Mouse (Mus musculus) thymus, postnatal 25 days (tissue): ENCODE measurements around the gene Ick.
"Not testable (repeated sequence)": the region's sequence is repeated elsewhere in the genome, so short reads cannot be mapped to it uniquely, and the experiment has no call there.

Source experiments
- DNase-seq: peaks from one replicate; pipeline ENCODE4 v3.0.0; 2022

The Ick gene

DNA sequence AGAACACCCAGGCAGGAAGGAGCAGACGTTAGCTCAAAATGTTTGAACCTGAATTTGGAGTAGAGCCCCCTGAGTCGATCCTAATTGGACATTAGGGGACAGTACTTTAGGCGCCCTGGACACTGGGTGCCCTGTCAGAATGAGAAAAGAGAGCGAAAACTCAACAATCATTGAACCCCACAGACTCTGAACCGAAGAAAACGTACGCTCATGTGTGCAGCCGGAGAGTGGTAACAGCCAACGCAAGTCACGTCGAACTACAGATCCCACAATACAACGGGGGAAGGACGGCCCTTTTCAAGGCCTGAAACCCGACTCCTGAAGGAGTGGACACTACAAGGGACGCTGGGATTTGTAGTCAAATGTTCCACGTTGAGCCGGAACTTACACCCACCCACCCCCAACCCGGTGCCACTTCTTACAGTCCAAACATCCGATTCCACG is at the start of gene Ick, which contains the start of gene Fbxo9:
Gene Ick (plus strand): TSS at position 397 of the 444 bp plus-strand sequence.
Gene Fbxo9 (minus strand): TSS at position 270 of the 444 bp plus-strand sequence.
- peak; percentile 86 for DNase-seq

DNA sequence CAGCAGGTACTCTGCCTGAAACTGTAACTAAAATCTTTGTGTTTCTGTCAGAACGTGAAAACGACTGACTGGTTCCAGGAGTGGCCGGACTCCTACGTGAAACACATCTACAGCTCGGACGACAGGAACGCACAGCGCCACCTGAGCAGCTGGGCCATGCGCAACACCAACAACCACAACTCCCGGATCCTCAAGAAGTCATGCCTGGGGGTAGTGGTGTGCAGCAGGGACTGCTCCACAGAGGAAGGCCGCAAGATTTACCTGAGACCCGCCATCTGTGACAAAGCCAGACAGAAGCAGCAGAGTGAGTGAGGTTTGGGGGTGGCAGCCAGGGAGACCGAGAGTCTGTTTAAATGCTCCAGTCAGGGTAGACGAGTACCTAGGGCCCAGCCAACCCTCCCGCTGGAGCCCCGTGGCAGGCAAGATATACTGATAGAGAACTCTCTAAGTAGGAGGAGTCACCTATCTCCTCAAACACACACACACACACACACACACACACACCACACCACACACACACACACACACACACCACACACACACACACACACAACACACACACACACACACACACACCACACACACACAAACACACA is 49.4 kb upstream of the Ick start:
- no peak for DNase-seq

DNA sequence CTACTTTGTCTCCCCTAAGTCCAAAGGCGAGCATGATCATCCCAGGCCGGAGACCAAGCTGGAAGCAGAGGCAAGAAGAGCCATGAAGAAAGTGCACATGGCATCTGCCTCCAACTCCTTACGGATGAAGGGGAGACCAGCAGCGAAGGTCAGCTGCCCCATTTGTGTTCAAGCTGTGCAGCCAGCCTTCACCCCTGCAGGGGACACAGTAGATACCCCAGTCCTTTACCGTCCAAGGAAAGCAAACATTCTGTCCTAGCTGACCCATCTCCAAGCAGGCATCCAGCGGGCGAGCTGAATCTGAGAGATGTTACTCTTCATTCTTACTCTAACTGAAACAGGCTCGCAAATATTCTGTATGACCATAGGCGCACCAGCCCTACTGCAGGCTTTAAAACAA is 46.6 kb upstream of the Ick start:
- DNase-seq: no peak

DNA sequence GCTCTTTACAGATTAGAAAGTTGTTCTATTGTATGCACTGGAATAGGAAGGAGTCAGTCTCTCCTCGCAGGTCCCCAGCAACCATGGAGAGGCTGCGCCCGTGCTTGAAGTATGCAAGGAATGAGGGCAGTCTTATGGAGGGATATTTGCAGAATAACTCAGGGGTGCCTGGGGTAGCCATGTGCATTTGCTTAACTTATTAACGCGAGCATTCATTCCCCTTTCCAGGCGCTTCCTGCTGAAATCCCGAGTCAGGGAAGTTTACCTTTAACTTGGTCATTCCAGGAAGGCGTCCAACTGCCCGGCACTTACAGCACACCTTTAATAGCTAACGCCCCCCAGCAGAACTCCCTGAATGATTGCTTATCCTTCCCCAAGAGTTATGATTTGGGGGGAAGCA is 44.9 kb upstream of the Ick start:
- DNase-seq: no peak

DNA sequence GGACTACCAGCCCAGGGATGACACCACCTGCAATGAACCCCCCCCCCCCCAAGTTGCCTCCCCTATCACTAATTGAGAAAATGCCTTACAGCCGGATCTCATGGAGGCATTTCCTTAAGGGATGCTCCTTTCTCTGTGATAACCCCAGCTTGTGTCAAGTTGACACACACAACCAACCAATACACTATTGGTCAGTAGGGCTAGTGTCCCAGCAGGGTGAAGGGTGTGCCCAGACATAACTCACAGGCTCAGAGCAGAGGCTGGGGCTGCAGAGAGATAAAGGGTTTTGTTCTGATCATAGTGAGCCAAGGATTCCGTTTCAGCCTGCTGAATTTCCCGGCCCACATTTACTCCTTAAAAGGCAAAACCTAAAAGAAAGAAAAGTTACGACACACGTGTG is 38.5 kb upstream of the Ick start:
- DNase-seq: no peak

DNA sequence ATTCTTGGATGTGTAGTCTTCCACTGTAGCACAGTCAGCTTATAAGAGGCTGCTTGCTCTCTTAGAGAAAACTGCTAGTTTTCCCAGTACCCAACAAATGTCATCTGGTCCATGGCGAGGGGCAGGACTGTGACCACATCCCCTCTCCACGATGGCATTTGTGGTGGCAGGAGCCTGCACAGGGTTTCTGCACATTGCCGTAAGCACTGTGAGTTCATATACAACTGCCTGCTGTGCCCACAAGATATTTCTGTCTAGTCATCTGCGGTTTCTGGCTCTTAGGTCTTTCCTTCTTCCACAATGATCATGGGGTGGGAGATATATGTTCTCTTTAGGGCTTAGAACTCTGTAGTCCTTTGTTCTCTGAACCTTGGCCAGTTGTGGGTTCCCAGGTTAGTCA is 37.4 kb upstream of the Ick start:
- no peak for DNase-seq

DNA sequence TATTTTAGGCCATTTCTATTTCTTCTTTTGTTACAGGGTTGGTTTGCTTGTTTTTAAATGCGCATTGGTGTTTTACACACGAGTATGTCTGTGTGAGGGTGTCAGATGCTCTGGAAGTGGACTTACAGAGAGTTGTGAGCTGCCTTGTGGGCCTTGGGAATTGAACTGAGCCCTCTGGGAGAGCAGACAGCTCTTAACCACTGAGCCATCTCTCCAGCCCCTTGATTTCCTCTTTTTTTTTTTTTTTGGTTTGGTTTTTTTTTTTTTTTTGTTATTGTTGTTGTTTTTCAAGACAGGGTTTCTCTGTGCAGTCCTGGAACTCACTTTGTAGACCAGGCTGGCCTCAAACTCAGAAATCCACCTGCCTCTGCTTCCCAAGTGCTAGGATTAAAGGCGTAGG is 35.7 kb upstream of the Ick start:
- not testable (repeated sequence) for DNase-seq

DNA sequence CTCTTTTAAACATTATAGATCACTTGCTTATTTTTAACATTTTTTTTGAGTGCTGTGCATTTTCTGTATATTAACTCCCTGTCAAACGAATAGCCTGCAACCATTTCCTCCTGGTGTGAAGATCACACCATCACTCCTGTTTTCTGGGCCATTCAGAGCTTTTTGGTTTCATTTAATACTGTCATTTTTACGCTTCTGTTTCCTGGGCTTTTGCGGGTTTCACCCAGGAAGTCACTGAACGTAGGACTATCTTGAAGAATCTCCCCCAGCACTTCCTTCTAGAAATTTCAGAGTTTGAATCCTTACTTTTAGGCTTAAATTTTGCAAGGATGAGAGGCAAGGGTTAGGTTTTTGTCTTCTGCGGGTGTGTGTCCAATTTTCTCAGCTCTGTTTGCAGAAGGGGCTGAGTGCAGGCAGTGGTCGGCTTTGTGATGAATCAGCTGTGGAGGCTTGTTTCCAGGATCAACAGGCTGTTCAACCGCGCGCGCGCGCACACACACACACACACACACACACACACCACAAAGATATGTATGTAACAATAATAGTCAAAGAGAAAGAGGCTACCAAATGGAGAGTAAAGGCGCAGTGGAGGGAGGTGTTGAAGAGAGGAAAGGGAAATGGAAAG is 35.2 kb upstream of the Ick start:
- DNase-seq: peak; percentile 10

DNA sequence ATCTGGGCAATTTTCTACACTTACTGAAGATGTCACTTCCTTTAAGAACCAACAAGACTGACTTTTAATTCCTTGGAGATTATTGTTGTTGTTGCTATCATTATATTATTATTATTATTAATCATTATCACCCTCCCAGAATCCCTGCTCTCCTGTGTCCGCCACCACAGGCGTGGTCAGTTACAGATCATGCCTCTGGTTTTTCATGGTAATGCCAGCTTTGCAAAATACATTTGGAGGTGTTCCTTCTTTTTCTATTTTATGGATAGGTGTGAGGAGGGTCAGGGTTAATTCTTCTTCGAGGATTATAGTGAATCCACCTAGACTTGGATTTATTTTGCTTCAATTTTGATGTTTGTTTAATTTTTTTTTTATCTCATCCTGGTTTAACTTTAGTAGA is 33.7 kb upstream of the Ick start:
- DNase-seq: no peak

DNA sequence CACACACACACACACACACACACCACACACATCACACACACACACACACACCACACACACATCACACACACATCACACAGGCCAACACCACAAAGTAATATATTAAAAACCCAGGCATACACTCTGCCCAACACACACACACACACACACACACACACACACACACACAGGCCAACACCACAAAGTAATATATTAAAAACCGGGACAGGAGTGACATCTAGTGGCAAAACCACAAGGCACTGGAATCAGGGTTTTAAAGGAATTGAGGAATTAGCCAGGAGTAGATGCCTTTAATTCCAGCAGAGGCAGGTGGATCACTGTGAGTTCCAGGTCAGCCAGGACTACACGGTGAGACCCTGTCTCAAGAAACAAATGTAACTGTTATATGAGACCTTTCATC is 30.8 kb upstream of the Ick start:
- DNase-seq: no peak

DNA sequence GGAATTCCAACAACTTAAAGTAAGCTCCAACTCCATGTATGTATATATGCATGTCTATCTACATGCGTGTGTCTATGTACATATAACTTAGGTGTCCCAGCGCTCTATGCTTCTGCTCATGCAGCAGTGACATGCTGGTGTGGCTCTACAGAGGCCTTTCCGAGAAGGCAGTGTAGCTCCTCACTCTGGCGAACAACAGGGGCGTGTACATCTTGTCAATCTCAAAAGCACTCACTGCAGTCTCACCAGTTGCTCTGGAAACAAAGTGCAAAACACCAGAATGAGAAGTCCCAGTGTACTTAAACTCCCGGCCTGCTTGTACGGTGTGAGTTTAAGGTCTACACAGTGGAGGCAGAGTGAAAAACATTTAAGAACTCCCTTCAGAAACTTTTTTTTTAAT is 27.2 kb upstream of the Ick start:
- DNase-seq: no peak

DNA sequence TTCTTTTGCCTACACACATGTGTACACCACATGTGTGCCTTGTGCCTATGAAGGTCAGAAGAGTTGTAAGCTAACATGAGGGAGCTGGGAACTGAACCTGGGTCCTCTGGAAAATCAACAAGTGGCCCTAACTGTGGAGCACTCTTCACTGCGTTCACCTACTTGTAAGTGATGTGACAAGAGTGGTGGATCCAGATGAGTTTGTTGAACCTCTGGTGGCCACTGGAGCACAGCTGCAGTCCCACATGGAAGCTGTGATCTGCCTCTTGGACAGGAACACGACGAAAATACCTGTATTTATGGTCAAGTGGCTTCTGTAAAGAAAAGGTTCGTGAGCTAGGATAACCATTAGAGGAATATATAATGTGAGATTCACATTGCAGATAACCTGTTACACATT is 24.7 kb upstream of the Ick start:
- no peak for DNase-seq

DNA sequence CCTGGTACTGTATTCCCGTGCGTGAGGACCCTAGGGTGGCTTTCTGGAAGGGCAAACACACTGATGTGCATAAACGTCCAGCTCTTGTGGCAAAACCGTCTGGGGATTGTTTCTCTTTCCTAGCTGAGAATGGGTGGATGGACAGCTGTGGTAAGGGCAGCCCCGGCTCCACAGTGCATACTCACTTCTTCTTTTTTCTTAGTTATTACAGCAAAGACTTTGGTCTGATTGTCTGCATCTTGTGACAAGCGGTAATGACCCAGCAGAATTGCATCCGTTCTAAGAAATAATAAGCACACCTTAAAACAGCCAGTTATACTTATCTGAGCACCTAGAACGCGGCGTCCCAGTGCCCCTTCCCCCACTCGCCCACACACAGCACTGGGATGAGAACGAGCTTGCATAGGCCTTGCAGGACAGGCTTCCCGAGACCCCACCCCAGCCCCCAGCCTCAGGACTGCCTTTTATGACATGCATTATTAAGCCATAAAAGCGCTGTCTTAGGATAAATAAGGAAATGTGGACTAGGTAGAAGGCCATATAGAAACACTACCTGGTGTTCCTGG is 23.2 kb upstream of the Ick start:
- DNase-seq: no peak

DNA sequence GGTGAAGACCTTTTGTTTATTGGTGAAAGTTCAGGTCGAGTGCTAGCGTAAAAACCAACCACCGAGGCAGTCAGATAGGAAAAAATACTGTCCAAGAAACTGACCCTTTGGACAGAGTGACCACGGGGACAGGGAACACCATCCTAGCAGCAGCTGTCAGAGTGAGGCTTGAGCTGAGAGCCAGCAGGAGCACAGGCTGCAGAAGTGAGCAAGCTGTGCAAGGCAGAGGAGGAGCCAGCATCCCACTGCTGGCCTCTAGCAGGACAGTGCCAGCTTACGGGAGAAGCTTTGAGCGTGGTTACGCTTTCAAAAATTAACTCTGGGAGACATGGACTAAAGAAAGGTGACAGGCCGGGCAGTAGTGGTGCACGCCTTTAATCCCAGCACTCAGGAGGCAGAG is 21.2 kb upstream of the Ick start:
- DNase-seq: no peak

DNA sequence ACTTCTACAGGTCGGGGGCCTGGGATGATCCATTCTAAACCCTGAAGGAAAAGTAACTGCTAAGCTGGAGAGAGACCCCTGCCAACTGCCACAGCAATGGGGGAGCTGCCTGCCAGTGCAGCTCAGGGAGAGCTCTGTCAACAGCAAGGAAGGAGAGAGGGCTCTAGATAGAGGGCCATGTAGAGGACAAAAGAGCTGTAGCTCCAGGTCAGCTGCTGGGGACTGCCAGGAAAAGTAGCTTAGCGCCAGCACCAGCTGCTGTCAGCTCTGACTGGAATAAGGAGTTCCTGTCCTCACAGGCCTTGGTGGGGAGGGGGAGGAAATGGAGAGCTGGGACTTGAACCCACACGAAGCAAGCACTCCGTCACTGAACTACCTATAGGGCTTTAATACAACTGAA is 20.5 kb upstream of the Ick start:
- no peak for DNase-seq

DNA sequence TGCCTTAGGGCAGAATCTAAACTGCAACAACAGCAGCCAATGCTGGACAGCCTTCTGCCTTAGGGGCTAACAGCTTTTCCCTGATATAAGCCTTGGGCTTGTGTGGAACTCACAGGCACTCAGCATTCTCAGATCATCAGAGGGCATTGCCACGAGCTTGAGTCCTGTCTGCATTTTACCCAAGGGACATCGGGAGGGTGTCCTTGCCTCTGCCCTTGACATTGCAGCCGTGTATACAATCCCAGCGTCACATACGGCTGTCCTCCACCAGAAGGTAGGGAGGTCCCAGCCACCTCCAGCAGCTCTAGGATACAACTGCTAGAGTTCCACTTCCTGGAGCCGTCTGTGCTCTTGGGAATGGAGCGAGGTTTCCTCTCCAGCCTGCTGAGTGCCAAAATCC is 20.0 kb upstream of the Ick start:
- DNase-seq: no peak

DNA sequence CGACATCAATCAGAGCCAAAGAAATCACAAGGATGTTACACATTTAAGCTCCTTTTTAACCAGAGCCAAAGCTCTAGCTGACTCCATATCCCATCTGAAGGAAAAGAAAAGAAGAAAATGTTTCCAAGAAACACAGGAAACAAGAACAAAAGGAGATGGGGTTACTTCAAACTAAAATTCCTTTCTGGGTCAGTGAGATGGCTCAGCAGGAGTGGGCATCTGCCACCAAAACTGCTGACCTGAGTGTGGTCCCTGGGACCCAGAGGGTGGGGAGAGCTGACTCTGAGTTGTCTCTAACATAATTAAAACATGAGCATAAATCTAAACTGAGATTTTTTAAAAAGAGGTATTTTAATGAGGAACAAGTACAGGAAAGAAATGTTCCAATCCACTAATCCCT is 19.1 kb upstream of the Ick start:
- DNase-seq: no peak

DNA sequence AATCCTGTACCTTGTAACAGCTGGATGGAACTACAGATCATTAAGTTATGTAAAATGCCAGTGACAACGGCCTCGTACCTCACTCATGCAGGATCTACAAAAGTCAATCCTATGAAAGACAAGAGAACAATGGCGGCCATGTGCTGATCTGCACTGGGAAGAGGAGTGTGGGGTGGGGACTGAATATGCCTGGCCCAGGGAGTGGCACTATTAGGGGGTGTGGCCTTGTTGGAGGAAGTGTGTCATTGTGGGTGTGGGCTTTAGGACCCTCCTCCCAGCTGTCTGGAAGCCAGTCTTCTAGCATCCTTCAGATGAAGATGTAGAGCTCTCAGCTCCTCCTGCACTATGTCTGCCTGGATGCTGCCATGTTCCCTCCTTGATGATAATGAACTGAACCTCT is 18.4 kb upstream of the Ick start:
- no peak for DNase-seq

DNA sequence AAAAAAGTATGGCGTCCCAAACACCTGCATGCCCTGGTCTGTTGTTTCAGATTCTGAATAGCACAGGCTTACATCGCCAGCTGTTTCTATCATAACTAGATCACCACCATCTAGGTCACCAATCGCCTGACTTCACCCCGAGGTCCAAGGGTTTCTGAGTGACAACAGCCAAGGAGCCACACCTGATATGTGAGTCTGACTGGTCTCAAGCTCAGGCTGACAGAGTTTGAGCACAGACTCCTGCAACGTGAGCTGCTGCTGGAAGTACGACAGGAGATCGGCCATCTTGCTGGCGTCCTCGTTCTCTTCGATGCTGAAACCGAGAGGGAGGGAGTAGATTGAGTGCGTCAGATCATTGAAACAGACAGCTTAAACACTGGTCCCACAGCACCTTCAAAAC is 13.3 kb upstream of the Ick start:
- DNase-seq: no peak

DNA sequence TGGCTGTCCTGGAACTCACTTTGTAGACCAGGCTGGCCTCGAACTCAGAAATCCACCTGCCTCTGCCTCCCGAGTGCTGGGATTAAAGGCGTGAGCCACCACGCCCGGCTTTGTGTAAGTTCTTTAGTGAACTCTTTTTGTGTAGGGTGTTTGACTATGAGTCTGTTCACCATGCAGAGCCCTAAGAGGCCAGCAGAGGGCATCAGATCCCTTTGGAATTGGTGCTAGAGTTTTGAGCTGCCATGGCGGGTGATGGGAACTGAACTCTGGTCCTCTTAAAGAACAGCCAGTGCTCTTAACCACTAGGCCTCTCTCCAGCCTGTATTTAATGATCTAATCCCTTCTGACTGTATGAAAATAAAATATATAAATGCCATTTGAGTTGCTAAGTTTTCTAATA is 12.6 kb upstream of the Ick start:
- peak; percentile 23 for DNase-seq

DNA sequence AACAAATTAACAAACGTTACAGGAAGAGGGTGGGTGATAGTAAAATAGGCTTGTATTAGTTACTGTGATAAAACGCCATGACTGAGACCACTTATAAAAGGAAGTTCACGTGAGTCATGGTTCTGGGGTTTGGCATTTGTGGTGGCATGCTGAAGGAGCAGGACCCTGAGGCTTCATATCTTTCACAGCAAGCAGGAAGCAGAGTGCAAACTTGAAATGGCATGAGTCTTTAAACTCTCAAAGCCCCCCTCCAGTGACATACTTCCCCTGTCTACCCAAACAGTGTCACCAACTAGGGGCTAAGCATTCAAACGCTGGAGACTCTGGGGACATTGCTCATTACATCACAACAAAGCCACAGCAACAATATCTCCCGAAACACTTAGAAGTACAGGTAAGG is 8.0 kb upstream of the Ick start:
- DNase-seq: peak; percentile 10

DNA sequence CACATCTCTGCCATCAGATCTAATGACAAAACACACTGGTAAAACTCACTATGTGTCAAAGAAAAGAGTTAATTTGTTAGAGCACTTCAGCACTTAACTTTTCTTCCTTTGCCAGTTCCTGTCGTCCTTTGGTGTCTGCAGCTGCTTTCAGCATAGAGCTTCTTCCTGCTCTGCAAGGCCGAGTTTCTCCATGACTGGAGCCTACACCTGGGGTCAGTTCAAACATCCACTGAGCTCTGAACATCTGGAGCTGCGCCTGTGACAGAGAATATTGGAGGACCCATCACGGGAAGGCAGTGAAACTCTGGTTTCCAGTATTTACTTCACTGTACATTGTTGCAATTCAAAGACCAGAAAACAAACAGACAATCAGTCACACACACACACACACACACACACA is 7.6 kb upstream of the Ick start:
- DNase-seq: peak; percentile 53

DNA sequence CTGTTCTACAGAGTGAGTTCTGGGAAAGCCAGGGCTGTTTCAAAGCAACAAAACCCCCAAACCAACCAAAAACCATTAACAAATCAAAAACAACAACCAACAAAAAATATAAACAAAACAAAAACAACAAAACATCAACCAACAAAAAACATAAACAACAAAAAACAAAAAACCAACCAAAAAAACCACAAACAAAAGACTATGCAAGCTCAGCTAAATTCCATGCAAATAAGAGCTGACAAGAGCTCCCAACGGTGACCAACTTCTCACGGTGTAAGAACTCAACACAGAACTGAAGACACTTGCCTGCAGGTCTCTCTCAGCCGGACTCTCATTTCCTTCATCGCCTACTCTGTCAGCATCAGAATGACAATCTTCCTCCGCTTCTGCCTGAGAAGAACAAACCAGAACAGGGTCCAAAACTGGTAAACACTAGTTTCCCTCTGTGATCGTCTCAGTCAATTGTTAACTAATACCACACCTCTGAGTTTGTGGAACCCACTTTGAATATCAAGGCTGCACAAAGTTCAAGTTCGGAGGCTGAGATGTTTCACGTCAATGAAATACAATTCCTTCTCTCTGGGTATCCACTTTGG is 4.9 kb upstream of the Ick start:
- DNase-seq: no peak

DNA sequence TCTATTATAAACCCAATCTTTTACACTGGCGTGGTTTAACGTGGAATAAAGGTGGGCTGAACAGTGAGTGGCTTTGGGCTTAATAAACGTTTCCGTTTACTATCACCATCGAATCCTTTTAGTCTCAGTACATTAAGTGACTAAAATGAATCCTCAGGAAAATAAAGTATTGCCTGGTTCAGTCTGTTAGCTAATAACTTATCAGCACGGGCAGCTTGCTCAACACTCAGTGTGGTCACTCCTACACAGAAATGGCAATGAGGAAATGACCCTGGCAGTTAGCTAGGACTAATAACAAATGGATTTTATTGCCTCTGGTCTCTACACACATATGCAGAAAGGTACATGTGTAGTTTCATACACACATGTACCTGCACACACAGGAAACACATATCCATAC is 4.0 kb upstream of the Ick start:
- DNase-seq: no peak
